24 mouse cellular contexts compared by ENCODE assay signal in the genomic region with DNA sequence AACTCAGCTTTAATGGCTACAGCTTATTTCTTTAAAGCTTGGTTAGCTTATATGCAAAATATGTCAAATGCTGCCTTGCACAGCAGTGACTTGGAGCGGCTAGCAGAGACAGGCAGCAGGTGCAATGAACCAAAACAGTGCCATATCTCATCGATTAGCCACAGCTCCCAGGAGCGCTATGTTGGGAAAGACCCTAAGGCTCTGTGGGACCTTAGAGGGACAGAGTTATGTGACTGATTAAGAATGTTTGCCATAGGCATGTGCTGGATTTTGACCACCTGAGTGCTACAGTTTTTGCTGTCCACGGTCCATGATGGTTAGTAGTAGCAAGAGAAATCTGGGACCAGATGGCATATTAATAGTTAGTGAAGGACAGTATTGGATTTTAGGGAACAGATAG.
A peak's percentile ranks its signal among the peaks of the same experiment; 100 is the strongest.
DNase-seq lines count a peak whose midpoint lies in the region; ATAC-seq lines count a peak whose summit lies in the region.
"Had no signal": no experiment of that assay in that cellular context is flagged by ENCODE, and none has a peak within 500 bp of the region (broad histone marks: within the 10 kb centered on the region; RNA-seq: fewer than 3 reads in every experiment).

No protein-coding gene starts in this region.

- no peaks in the 10 kb centered on the region for H3K4me1 ChIP-seq in midbrain, embryonic 12.5 days
- no peaks in the 10 kb centered on the region for H3K4me1 ChIP-seq in midbrain, embryonic 10.5 days
- H3K4me1 ChIP-seq in embryonic facial prominence, embryonic 14.5 days (ENCODE audit: control insufficient read depth, insufficient read depth, low read length), result no peaks in the 10 kb centered on the region
- H3K4me1 ChIP-seq in neural tube, embryonic 13.5 days (replicated peaks), result peaks cover 10% of the 10 kb centered on the region; the same call in 1 of the 2 replicates
- no peaks in the 10 kb centered on the region for H3K4me1 ChIP-seq in heart, embryonic 10.5 days
- H3K4me1 ChIP-seq: embryonic facial prominence, embryonic 12.5 days; forebrain, embryonic 13.5 days; liver, embryonic 12.5 days had no signal

- no peaks in the 10 kb centered on the region for H3K36me3 ChIP-seq in midbrain, embryonic 12.5 days
- H3K36me3 ChIP-seq in midbrain, embryonic 10.5 days, result no peaks in the 10 kb centered on the region
- H3K36me3 ChIP-seq in embryonic facial prominence, embryonic 14.5 days (ENCODE audit: control insufficient read depth, insufficient read depth, low read length), result 0 out of 2 replicates have a peak, but pooled peaks cover 6% of the 10 kb centered on the region
- H3K36me3 ChIP-seq in neural tube, embryonic 13.5 days, result peaks cover 8% of the 10 kb centered on the region
- peaks cover 30% of the 10 kb centered on the region for H3K36me3 ChIP-seq in heart, embryonic 10.5 days
- H3K36me3 ChIP-seq: embryonic facial prominence, embryonic 12.5 days had no signal

- no peaks in the 10 kb centered on the region for H3K9me3 ChIP-seq in midbrain, embryonic 12.5 days
- H3K9me3 ChIP-seq in midbrain, embryonic 10.5 days (replicated peaks), result 0 out of 2 replicates have a peak, but pooled peaks cover 2% of the 10 kb centered on the region
- H3K9me3 ChIP-seq in embryonic facial prominence, embryonic 14.5 days (ENCODE audit: control insufficient read depth, low read length), result no peaks in the 10 kb centered on the region; the same call in 1 of the 2 replicates
- no peaks in the 10 kb centered on the region; the same call in 1 of the 2 replicates for H3K9me3 ChIP-seq in neural tube, embryonic 13.5 days
- H3K9me3 ChIP-seq in heart, embryonic 10.5 days, result no peaks in the 10 kb centered on the region
- H3K9me3 ChIP-seq: embryonic facial prominence, embryonic 12.5 days; forebrain, embryonic 13.5 days; liver, embryonic 12.5 days had no signal

- H3K4me2 ChIP-seq in midbrain, embryonic 12.5 days (replicated peaks), result no peak overlapping the region
- H3K4me2 ChIP-seq in embryonic facial prominence, embryonic 14.5 days (ENCODE audit: low read depth, low read length), result no peak overlapping the region
- H3K4me2 ChIP-seq in neural tube, embryonic 13.5 days, result no peak overlapping the region
- H3K4me2 ChIP-seq: embryonic facial prominence, embryonic 12.5 days; forebrain, embryonic 13.5 days; liver, embryonic 12.5 days had no signal

- no peaks in the 10 kb centered on the region for H3K27me3 ChIP-seq in midbrain, embryonic 12.5 days
- H3K27me3 ChIP-seq in midbrain, embryonic 10.5 days (ENCODE audit: low read depth, poor library complexity, severe bottlenecking), result no peaks in the 10 kb centered on the region
- H3K27me3 ChIP-seq in embryonic facial prominence, embryonic 14.5 days (replicated peaks; ENCODE audit: control insufficient read depth, insufficient read depth, low read length), result no peaks in the 10 kb centered on the region
- peaks cover 14% of the 10 kb centered on the region for H3K27me3 ChIP-seq in neural tube, embryonic 13.5 days
- H3K27me3 ChIP-seq in heart, embryonic 10.5 days (ENCODE audit: insufficient read depth, poor library complexity, severe bottlenecking), result no peaks in the 10 kb centered on the region
- H3K27me3 ChIP-seq: embryonic facial prominence, embryonic 12.5 days; forebrain, embryonic 13.5 days; liver, embryonic 12.5 days had no signal

- WGBS in midbrain, embryonic 12.5 days, result 73% methylated on average over 4 of the region's 4 CpGs
- WGBS in midbrain, embryonic 10.5 days, result 79% methylated on average over 4 of the region's 4 CpGs
- WGBS in embryonic facial prominence, embryonic 14.5 days, result 65% methylated on average over 4 of the region's 4 CpGs
- WGBS in neural tube, embryonic 13.5 days, result 32% methylated on average over 4 of the region's 4 CpGs
- 92% methylated on average over 4 of the region's 4 CpGs for WGBS in heart, embryonic 10.5 days

- ATAC-seq in midbrain, embryonic 12.5 days (ENCODE audit: low FRiP score, low read depth), result peak; percentile 54; the same call in 1 of the 2 replicates
- no peak for ATAC-seq in embryonic facial prominence, embryonic 14.5 days (ENCODE audit: low read depth)
- ATAC-seq in neural tube, embryonic 13.5 days (ENCODE audit: low read depth), result peak; percentile 61
- ATAC-seq: forebrain, embryonic 13.5 days; liver, embryonic 12.5 days had no signal

- no peak overlapping the region for H3K4me3 ChIP-seq in midbrain, embryonic 12.5 days
- no peak overlapping the region for H3K4me3 ChIP-seq in midbrain, embryonic 10.5 days
- no peak overlapping the region for H3K4me3 ChIP-seq in embryonic facial prominence, embryonic 14.5 days (ENCODE audit: low read depth, low read length)
- no peak overlapping the region for H3K4me3 ChIP-seq in neural tube, embryonic 13.5 days
- no peak overlapping the region for H3K4me3 ChIP-seq in heart, embryonic 10.5 days
- H3K4me3 ChIP-seq: embryonic facial prominence, embryonic 12.5 days; erythroblast, embryonic 14.5 days; forebrain, embryonic 13.5 days; gastrocnemius, adult 2 months; liver, embryonic 12.5 days had no signal

- H3K9ac ChIP-seq in midbrain, embryonic 12.5 days (replicated peaks), result no peak overlapping the region
- no peak overlapping the region for H3K9ac ChIP-seq in embryonic facial prominence, embryonic 14.5 days (ENCODE audit: low read depth, low read length)
- H3K9ac ChIP-seq in neural tube, embryonic 13.5 days, result no peak overlapping the region
- H3K9ac ChIP-seq: embryonic facial prominence, embryonic 12.5 days; forebrain, embryonic 13.5 days; liver, embryonic 12.5 days had no signal

- H3K27ac ChIP-seq in midbrain, embryonic 12.5 days (replicated peaks), result no peak overlapping the region
- H3K27ac ChIP-seq in midbrain, embryonic 10.5 days (replicated peaks), result no peak overlapping the region
- H3K27ac ChIP-seq in embryonic facial prominence, embryonic 14.5 days (replicated peaks; ENCODE audit: low read depth, low read length), result no peak overlapping the region
- no peak overlapping the region for H3K27ac ChIP-seq in neural tube, embryonic 13.5 days (replicated peaks)
- H3K27ac ChIP-seq in heart, embryonic 10.5 days, result no peak overlapping the region
- H3K27ac ChIP-seq: embryonic facial prominence, embryonic 12.5 days; forebrain, embryonic 13.5 days; gastrocnemius, adult 2 months; kidney, postnatal 0 days; liver, embryonic 12.5 days; stomach, postnatal 0 days had no signal

- peak; percentile 22 for DNase-seq in embryo, embryonic 11 days
- DNase-seq in embryo, embryonic 10.5 days (ENCODE audit: low spot score), result no peak
- no peak for DNase-seq in midbrain, embryonic 10.5 days (ENCODE audit: low spot score)
- peak; percentile 23 for DNase-seq in embryonic facial prominence, embryonic 14.5 days (ENCODE audit: low spot score)
- DNase-seq in heart, embryonic 10.5 days (ENCODE audit: low spot score), result no peak
- DNase-seq: adrenal gland, postnatal 10 days; cerebellum, adult 2 months; cerebellum, postnatal 25 days; gastrocnemius, adult 2 months; heart, postnatal 4 days; kidney, adult 2 months; lung, adult 18-20 months; lung, postnatal 10 days; right cerebral cortex, postnatal 14 days; thymus, adult 2 months; thymus, postnatal 4 days had no signal

Comparison
In these comparisons a context has a peak if more than half of its experiments do, and no peak if none do; other contexts are left out.
1. DNase-seq: peak in embryo, embryonic 11 days (single experiment) and embryonic facial prominence, embryonic 14.5 days (single experiment); none in embryo, embryonic 10.5 days (single experiment), midbrain, embryonic 10.5 days (single experiment) and heart, embryonic 10.5 days (single experiment).